Mouse (Mus musculus): Measurements from ENCODE around the gene Aldh1a3.

Gene Aldh1a3

DNA sequence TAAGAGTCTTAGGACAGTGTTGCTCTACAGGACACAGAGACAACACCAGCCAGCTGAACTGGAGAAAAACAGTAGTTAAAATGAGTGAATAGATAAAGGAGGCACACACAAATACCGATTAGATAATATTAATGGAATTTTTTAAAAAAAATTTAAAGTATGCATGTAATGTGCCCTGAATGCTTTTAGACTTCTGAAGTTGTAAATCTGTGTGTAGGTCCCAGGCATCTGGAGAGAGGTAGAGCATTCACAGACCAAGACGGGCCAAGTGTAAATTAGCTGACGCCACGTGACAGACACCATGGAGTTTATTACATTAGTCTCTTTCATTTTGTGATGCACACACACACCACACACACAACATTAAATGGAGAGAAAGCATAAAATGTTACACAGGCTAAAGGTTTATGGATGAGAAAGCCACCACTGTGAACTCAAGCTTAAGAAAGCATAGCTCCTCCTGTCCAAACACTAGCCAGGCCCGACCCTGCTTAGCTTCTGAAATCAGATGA lies 57.3 kb downstream of the Aldh1a3 start:
- DNase-seq (ENCODE audit: low spot score): no peak

DNA sequence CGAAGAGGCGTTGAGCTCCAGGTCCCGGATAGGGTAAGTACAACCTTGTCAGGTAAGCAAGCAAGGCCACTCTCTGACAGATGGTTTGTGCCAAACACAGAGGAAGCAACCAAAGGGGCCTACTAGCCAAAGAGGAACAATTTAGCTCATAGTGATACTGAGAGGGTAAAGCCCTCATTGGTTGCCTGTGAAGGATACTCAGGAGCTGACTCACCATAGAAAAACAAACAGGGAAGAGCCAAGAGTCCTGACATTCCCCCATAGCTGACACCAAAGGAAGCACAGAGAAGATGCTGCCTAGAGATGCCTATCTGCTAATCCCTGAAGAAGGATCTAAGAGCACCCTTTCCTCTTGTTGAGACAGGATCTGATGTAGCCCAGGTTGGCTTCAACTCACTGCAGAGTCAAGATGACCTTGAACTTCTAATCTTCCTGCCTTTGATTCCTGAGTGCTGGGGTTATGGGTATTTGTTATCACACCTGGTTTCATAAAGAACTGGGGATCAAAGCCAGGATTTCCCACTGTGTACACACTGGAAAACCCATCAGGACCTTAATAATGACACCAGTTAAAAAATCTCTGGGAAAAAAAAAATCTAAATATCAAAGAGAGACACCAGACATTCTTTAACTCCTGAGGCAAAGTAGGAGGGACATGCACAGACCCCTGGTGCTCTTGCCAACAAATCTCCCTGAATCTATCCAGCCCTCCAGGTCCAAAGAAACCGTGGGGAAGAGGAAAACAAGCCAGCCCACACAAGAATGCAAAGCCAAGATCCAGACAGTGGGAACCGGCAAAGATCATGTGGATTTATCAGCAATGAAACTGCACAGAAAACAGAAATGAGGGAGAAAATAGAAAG lies 58.0 kb downstream of the Aldh1a3 start:
- no peak for DNase-seq (ENCODE audit: low spot score)

DNA sequence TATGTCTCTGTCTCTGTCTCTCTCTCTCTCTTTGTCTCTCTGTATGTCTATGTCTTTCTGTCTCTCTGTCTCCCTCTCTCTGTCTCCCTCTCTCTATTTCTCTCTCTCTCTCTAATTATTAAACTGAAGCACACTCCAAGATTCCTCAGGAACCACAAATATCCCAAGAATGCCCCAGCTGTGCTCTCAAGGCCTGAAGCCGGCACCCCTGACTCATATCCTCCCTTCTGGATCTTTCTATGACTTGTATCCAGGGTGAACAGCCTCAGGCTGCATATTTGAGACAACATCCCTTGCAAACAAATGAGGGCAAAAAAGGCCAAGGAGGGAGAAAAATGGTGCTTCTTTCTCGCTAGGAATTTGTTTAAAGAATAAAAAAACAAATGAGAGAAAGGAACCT lies 61.4 kb downstream of the Aldh1a3 start, which contains the start of gene Gm10974:
Gene Gm10974 (plus strand): TSS at position 2 of the 400 bp plus-strand sequence.
- peak; percentile 23 for DNase-seq (ENCODE audit: low spot score)

DNA sequence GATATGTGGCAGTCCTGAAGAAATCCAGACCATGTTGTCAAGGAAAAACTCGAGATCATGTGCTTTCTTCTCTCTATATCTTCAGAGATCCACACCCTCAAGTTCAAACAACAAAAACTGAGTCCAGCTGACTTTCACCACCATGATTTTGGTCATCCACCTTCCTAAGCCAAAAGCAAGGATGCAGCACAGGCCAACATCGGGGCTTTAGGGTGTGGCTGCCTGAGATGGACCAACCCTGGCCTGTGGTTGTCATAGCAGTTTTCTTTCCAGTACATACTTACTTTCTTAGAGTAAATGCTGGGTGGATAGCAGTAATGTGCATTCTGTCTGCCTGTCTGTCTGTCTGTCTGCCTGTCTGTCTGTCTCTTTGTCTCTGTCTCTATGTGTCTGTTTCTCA lies 61.9 kb downstream of the Aldh1a3 start:
- DNase-seq (ENCODE audit: low spot score): no peak

DNA sequence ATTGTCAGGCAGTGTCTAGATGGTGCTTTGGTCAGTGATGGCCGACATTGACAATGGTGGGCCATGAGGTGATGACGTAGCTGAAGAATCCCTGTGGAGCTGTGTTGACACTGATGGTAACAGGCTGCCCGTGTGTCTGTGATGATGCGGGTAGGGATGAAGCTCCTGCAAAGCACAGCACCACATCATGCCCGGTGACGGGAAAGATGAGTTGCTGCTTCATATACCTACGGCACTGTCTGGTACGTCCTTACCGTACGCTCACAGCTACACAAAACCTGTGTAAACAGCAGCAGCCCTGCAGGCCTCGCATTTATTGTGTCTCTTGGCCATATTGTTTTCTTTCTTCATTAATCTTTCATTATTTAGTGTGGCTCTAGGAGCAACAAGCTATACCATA lies 62.8 kb downstream of the Aldh1a3 start:
- no peak for DNase-seq (ENCODE audit: low spot score)

DNA sequence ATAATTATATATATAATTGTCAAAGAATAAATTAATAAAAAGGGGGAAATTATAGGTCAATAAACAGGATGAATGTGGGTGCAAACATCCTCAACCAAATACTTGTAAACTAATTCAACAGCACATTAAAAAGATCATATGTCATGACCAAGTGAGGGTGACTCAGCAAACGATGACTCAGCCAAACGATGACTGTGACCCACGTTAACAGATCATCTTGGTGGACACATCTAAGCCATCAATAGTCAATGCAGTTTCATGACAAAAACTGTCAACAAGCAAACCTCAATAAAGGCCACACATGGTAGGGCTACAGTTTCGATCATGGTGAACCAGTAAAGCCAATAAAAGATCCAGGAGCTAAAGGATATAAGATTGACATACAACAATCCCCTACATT lies 68.3 kb downstream of the Aldh1a3 start:
- DNase-seq (ENCODE audit: low spot score): no peak

DNA sequence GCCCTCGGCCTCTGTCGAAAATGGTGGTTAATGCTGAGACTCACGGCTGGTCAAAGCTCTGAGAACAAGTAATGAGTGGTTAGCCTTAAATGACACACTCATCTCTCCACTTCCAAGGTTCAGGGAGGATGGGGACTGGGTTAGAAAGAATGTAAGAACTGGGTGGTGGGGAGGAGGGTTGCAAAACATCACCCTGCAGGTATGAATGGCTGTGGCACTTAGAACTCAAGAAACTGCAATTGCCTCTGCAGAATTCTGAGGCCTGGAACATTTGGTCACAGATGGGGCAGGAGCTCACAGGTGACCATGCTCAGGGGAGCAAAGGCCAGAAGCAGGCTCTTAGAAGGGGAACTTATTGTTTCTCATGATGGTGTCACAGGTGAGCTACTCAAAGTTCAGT lies 68.9 kb downstream of the Aldh1a3 start:
- DNase-seq (ENCODE audit: low spot score): no peak

DNA sequence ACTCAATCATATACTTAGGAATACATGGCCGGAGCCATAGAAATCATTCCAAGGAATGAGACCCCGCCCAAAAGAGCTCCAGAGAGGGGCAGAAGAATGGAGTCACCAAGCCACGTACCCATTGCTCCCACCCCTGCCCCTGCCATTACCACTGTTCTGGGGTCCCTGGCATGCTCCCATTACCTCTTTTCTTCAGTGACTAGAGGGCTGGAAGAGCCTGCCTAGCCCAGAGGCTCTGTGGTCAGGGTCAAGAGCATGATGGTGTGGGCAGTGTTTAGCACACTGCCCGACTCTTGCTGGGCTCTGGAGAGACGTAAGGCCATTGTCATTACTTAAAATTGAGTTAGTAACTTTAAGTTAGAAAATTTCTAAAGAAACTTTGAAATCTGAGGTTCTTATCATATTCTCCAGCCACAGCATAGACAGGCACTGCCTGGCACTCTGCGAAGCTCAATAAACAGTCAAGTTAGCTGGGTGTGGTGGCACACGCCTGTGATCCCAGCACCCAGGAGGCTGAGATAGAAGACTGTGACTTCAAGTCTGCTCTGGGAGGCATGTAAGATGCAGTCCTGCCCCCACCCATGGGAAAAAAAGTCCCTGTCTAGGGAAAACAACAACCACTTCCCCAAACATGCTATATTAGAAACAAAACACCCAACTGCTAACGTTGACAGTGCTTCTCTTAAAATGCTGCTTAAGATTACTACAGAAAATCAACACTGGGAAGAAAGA lies 71.4 kb downstream of the Aldh1a3 start:
- no peak for DNase-seq (ENCODE audit: low spot score)

DNA sequence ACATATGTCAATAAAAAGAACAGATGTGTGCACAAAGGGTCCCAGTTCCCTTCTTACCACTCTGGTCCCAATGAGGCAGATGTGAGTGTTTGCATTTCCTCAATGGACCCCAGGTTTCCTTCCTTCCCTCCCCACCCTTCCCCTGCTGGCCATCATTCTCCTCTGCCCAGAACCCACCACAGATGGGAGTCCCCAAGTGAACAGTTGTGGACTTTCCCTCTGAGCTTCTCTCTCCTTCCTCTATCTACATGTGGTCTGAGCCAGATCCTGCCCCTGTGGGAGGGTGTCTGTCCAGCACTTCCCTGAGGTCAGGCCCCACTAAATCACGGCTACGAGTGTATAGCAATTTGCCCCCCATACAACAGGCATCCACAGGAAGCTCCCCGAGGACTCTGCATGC lies 72.4 kb downstream of the Aldh1a3 start:
- no peak for DNase-seq (ENCODE audit: low spot score)

DNA sequence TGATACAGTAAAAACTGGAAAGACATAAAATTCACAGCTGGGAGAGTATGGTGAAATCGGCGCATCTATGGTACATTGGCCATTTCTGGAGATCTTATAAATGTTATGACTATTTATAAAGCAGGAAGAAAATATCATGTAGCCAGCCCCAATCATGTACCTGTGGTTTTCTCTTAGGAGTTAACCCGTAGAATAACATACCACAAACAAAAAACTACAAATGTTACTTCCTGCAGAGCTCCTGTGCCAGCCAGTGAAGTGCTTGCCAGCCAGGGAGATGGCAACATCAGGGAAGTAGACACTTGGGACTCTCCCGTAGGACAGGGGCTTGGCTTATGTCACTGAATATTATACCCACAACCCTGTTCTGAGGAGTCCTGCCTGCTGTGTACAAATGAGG lies 76.2 kb downstream of the Aldh1a3 start:
- no peak for DNase-seq (ENCODE audit: low spot score)

DNA sequence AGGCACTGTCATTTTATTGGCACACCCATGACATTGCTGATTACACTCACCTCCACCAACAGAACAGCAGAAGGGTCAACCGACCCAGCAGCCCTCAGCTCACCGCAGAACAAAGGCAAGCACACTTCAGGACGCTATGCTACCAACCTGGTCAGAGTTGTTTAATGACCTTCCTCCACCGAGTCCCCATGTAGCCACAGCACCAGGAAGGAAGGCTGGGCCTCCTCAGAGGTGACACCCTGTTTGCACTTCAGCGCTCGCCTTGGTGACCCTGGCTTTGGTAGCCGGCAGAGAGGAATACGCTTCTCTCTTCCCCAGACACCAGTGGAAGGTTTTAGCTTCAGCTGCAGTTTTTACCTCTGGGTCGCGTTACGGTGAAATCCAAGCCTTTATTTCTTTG lies 77.6 kb downstream of the Aldh1a3 start:
- no peak for DNase-seq (ENCODE audit: low spot score)

DNA sequence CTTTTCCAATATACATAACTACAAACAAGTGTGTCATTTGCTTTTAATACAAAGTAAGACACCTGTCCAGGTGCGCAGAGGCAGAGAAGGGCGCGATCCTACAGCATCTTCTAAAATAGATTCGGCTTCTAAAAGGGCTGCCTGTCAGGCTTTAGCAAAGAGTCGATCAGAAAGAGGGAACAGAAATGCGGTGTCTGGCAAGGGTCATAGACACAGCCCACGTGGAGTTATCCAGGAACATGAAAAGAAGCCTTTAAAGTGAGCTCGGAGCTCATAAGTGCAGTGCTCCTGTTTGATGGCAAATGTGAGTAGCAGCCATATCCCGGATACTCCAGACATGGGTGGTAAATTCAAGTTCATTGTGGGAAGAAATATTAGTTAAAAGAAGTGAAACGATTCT lies 78.7 kb downstream of the Aldh1a3 start:
- DNase-seq (ENCODE audit: low spot score): no peak

DNA sequence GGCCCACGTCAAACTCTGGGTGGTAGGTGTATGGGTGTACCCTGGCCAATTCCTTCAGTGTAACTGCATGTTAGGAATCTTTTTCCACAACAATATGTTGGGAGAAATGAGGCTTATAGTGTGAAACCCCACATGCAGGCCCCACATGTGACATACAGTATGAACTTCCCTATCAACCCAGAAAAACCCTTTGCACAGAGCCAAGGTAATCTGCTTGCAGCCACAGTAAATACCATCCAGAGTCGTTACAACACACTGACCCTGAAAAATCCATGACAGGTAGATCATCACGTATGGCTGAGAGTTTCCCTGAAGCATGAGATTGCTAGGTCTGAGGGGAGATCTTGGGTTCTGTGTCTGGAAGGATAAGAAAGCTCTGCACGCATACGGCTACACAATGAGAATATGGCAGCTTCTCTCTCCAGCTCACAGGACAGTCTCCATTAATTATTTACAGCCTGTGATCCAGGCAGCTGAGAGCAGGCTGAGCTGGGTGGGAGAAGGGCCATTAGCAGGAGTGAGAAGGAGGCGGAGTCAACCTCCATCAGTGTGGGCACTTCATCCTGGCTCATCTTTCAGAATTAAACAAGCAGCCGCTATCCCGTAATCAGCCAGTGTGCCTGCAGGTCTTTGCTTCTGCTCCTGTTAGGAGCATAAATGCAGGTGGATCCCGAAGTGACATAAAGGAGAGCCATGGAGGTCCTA lies 80.2 kb downstream of the Aldh1a3 start:
- DNase-seq (ENCODE audit: low spot score): no peak

DNA sequence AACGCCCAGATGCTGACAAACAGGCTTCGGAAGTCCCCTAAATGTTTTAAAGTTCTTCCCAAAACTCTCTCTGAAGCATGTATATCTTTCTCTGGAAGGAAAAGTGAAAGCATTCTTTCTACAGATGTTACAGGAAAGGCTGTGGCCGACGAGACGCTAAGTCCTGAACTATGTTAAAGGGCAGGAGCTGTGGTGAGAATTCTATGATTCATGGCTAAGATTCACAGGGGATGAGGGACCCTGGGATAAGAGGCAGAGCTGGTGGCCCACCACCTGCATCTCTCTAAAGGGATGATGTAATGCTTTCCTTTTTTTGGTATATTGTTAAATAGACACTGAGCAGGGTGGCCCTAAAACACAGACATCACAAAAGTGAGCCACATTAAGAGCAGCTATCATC lies 84.0 kb downstream of the Aldh1a3 start:
- DNase-seq (ENCODE audit: low spot score): peak; percentile 43

DNA sequence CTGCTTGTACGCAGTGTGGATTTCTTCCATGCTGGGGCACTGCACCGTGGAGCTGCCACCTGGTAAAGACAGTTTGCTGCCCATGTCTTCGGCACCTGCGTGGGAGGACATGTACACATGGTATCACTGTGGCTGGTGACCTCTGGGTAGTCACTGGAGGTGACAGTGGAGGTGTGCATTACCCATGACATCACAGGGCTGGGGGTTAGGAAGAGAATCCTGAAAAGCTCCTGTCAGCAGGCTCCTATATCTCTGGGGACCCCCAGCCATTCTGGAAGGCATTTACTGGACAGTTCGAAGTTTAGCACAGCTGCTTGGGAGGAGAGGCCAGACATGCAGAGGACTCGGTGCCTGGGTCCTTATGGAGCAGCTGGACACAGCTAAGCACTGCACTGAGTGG lies 84.5 kb downstream of the Aldh1a3 start:
- no peak for DNase-seq (ENCODE audit: low spot score)

DNA sequence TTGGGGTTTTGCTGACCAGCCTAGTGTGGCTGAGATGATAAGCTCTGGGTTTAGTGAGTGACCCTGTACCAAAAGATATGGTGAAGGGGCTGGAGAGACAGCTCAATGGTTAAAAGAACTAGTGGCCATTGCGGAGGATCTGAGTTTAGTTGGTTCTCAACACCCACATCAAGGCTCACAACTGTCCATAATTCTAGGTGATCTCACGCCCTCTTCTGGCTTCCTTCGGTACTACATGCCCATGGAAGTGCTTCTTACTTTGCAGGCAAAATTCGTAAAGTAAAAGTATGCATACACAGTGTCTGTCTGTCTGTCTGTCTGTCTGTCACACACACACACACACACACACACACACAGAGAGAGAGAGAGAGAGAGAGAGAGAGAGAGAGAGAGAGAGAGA lies 85.0 kb downstream of the Aldh1a3 start:
- DNase-seq (ENCODE audit: low spot score): peak; percentile 65

All from adipocyte (in vitro differentiated cells).